ENCODE assay signal across 13 mouse cellular contexts in the genomic region with DNA sequence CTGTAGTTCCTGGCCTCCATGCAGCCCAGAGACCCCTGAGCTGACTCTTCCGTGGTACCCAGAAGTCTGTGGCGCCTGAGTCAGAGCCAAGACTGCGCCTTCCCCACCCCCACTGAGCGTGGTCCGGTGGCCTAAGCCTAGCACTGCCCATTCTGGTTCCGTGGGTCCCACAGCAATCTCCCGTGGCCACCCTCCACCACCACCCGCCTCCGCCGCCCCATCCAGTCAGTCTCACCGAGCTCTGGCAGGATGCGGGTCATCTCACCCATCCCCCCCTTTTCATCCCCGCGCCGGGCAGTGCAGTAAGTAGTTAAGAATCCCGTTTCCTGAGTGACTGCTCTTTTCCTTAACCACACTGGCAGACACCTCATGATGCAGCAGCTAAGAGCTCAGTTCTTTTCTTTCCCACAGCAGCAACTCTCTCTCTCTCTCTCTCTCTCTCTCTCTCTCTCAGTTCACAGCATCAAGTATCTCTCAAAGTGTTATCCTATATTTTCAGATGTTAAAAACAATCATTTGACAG. TPM values are rescaled to one million over a fixed set of nuclear protein-coding genes. Genes with fewer than 3 reads are reported as not detected.
DNase-seq lines count a peak whose midpoint lies in the region; ATAC-seq and TF ChIP-seq lines count a peak whose summit lies in the region.
"Had no signal": no experiment of that assay in that cellular context is flagged by ENCODE, and none has a peak within 500 bp of the region (broad histone marks: within the 10 kb centered on the region; RNA-seq: fewer than 3 reads in every experiment).

No protein-coding gene starts in this region.

- H3K27ac ChIP-seq in heart, embryonic 15.5 days = no peak overlapping the region
- no peak overlapping the region for H3K27ac ChIP-seq in midbrain, embryonic 11.5 days (ENCODE audit: low read depth, low read length)
- no peak overlapping the region for H3K27ac ChIP-seq in midbrain, embryonic 10.5 days (replicated peaks)
- no peak overlapping the region for H3K27ac ChIP-seq in hindbrain, postnatal 0 days
- H3K27ac ChIP-seq in stomach, postnatal 0 days (replicated peaks) = no peak overlapping the region
- H3K27ac ChIP-seq: left cerebral cortex, adult 2 months had no signal

- H3K4me2 ChIP-seq in heart, embryonic 15.5 days = no peak overlapping the region
- no peak overlapping the region for H3K4me2 ChIP-seq in midbrain, embryonic 11.5 days
- H3K4me2 ChIP-seq in hindbrain, postnatal 0 days (ENCODE audit: low read depth, low read length) = no peak overlapping the region
- H3K4me2 ChIP-seq in stomach, postnatal 0 days (replicated peaks; ENCODE audit: low read depth) = no peak overlapping the region

- no peak for TF ChIP-seq CTCF in hindbrain, postnatal 0 days (IDR thresholded peaks at IDR 0.05; ENCODE audit: low read depth)
- TF ChIP-seq CTCF in stomach, postnatal 0 days (IDR thresholded peaks at IDR 0.05; ENCODE audit: low read depth) = no peak

- H3K27me3 ChIP-seq in heart, embryonic 15.5 days = no peaks in the 10 kb centered on the region
- no peaks in the 10 kb centered on the region for H3K27me3 ChIP-seq in midbrain, embryonic 11.5 days (ENCODE audit: control insufficient read depth, insufficient read depth, low read length)
- no peaks in the 10 kb centered on the region for H3K27me3 ChIP-seq in midbrain, embryonic 10.5 days (ENCODE audit: low read depth, poor library complexity, severe bottlenecking)
- H3K27me3 ChIP-seq in hindbrain, postnatal 0 days (ENCODE audit: insufficient read depth, low read length) = no peaks in the 10 kb centered on the region
- no peaks in the 10 kb centered on the region for H3K27me3 ChIP-seq in stomach, postnatal 0 days (ENCODE audit: control insufficient read depth, insufficient read depth, low read length)
- H3K27me3 ChIP-seq: CH12.LX had no signal

- no peaks in the 10 kb centered on the region for H3K36me3 ChIP-seq in heart, embryonic 15.5 days
- H3K36me3 ChIP-seq in midbrain, embryonic 11.5 days (ENCODE audit: control insufficient read depth, insufficient read depth, low read length) = no peaks in the 10 kb centered on the region; the same call in 1 of the 2 replicates
- H3K36me3 ChIP-seq in midbrain, embryonic 10.5 days = peaks cover 49% of the 10 kb centered on the region
- H3K36me3 ChIP-seq in hindbrain, postnatal 0 days (ENCODE audit: insufficient read depth, low read length) = no peaks in the 10 kb centered on the region
- no peaks in the 10 kb centered on the region for H3K36me3 ChIP-seq in stomach, postnatal 0 days (ENCODE audit: control insufficient read depth, insufficient read depth, low read length)

- H3K4me1 ChIP-seq in heart, embryonic 15.5 days (replicated peaks) = peaks cover 17% of the 10 kb centered on the region
- no peaks in the 10 kb centered on the region for H3K4me1 ChIP-seq in midbrain, embryonic 11.5 days (ENCODE audit: control insufficient read depth, insufficient read depth, low read length)
- H3K4me1 ChIP-seq in midbrain, embryonic 10.5 days = no peaks in the 10 kb centered on the region
- H3K4me1 ChIP-seq in hindbrain, postnatal 0 days (ENCODE audit: insufficient read depth, low read length) = no peaks in the 10 kb centered on the region
- no peaks in the 10 kb centered on the region for H3K4me1 ChIP-seq in stomach, postnatal 0 days (replicated peaks; ENCODE audit: control insufficient read depth, insufficient read depth)

- no peak for TF ChIP-seq EP300 in stomach, postnatal 0 days (optimal IDR thresholded peaks at IDR 0.05)

- H3K9ac ChIP-seq in heart, embryonic 15.5 days = no peak overlapping the region
- H3K9ac ChIP-seq in midbrain, embryonic 11.5 days (ENCODE audit: low read length) = no peak overlapping the region
- H3K9ac ChIP-seq in hindbrain, postnatal 0 days (replicated peaks; ENCODE audit: low read length) = no peak overlapping the region
- no peak overlapping the region for H3K9ac ChIP-seq in stomach, postnatal 0 days (ENCODE audit: low read length)

- DNase-seq in heart, adult 18-20 months = no peak
- DNase-seq in midbrain, embryonic 11.5 days (ENCODE audit: low spot score, missing footprints) = no peak
- no peak for DNase-seq in midbrain, embryonic 10.5 days (ENCODE audit: low spot score)
- DNase-seq in hindbrain, postnatal 0 days (ENCODE audit: low spot score) = no peak
- no peak for DNase-seq in stomach, postnatal 0 days (ENCODE audit: low spot score)
- no peak for DNase-seq in adrenal gland, adult 18-20 months (ENCODE audit: low spot score in 2 of 2)
- no peak for DNase-seq in adrenal gland, postnatal 14 days
- DNase-seq: adrenal gland, adult 2 months; kidney, postnatal 36 days; lung, postnatal 14 days had no signal

- H3K9me3 ChIP-seq in heart, embryonic 15.5 days (replicated peaks) = no peaks in the 10 kb centered on the region
- H3K9me3 ChIP-seq in midbrain, embryonic 11.5 days (ENCODE audit: control insufficient read depth, low read length) = no peaks in the 10 kb centered on the region; the same call in 1 of the 2 replicates
- H3K9me3 ChIP-seq in midbrain, embryonic 10.5 days (replicated peaks) = peaks cover 17% of the 10 kb centered on the region
- no peaks in the 10 kb centered on the region for H3K9me3 ChIP-seq in hindbrain, postnatal 0 days (ENCODE audit: low read length)
- H3K9me3 ChIP-seq in stomach, postnatal 0 days (ENCODE audit: control insufficient read depth, low read length) = no peaks in the 10 kb centered on the region

- 69% methylated on average over 16 of the region's 16 CpGs for WGBS in heart, embryonic 15.5 days
- 82% methylated on average over 16 of the region's 16 CpGs for WGBS in midbrain, embryonic 11.5 days
- 84% methylated on average over 16 of the region's 16 CpGs for WGBS in midbrain, embryonic 10.5 days
- 82% methylated on average over 16 of the region's 16 CpGs for WGBS in hindbrain, postnatal 0 days
- WGBS in stomach, postnatal 0 days = 86% methylated on average over 16 of the region's 16 CpGs

- peak; percentile 47; the same call in 1 of the 2 replicates for ATAC-seq in heart, embryonic 15.5 days (replicated peaks; ENCODE audit: insufficient number of reproducible peaks, insufficient read depth, low FRiP score, low read depth)
- ATAC-seq in midbrain, embryonic 11.5 days (ENCODE audit: low FRiP score) = 0 out of 2 replicates have a peak, but pooled peaks have one; percentile 33
- peak; percentile 35; the same call in 1 of the 2 replicates for ATAC-seq in hindbrain, postnatal 0 days
- 0 out of 2 replicates have a peak, but pooled peaks have one; percentile 32 for ATAC-seq in stomach, postnatal 0 days (ENCODE audit: low FRiP score, low TSS enrichment)

- H3K4me3 ChIP-seq in heart, embryonic 15.5 days = no peak overlapping the region
- no peak overlapping the region for H3K4me3 ChIP-seq in midbrain, embryonic 11.5 days (ENCODE audit: low read depth, low read length)
- no peak overlapping the region for H3K4me3 ChIP-seq in midbrain, embryonic 10.5 days
- H3K4me3 ChIP-seq in hindbrain, postnatal 0 days (ENCODE audit: low read length) = no peak overlapping the region
- H3K4me3 ChIP-seq in stomach, postnatal 0 days (ENCODE audit: low read depth, low read length) = no peak overlapping the region
- H3K4me3 ChIP-seq: left cerebral cortex, adult 2 months had no signal

RNA-seq across cellular contexts. Expression of a gene that starts 22.6 kb away (rescaled TPM):
- polyA plus RNA-seq in heart, embryonic 15.5 days (2015; fragmentation: Nextera tagmentation; extraction: Ambion mirVana) = 59.8 and 64.1 TPM in 2 replicates
- total RNA-seq in heart, adult 18-20 months (2021) = 10 to 100 TPM; 57.4 to 63.2 TPM
- polyA plus RNA-seq in midbrain, embryonic 11.5 days (2014; fragmentation: Nextera tagmentation; extraction: Ambion mirVana) = 85.9 and 90.2 TPM in 2 replicates
- 92.2 and 99.8 TPM in 2 replicates for polyA plus RNA-seq in midbrain, embryonic 10.5 days (2016; fragmentation: Nextera tagmentation; extraction: Ambion mirVana)
- total RNA-seq in hindbrain, postnatal 0 days (2014; rRNA removed) = 51.9 and 60.2 TPM in 2 replicates
- polyA plus RNA-seq in hindbrain, postnatal 0 days (2015; fragmentation: Nextera tagmentation; extraction: Ambion mirVana) = 46.3 and 46.4 TPM in 2 replicates
- 61.5 and 63.0 TPM in 2 replicates for polyA plus RNA-seq in stomach, postnatal 0 days (2015; fragmentation: Nextera tagmentation; extraction: Ambion mirVana)
- 100 to 1,000 TPM in 1 of 2 experiments, 10 to 100 TPM in 1; 76.5 to 101 TPM for total RNA-seq in adrenal gland, adult 18-20 months (2021)
- 88.5 and 102 TPM in 2 replicates for total RNA-seq in adrenal gland, postnatal 14 days (2021)

RNA-seq across cellular contexts. Expression of a gene that starts 51.0 kb away (rescaled TPM):
- polyA plus RNA-seq in heart, embryonic 15.5 days (2015; fragmentation: Nextera tagmentation; extraction: Ambion mirVana) = 156 and 195 TPM in 2 replicates
- total RNA-seq in heart, adult 18-20 months (2021) = 10 to 100 TPM; 36.5 to 48.4 TPM
- polyA plus RNA-seq in midbrain, embryonic 11.5 days (2014; fragmentation: Nextera tagmentation; extraction: Ambion mirVana) = 276 and 277 TPM in 2 replicates
- polyA plus RNA-seq in midbrain, embryonic 10.5 days (2016; fragmentation: Nextera tagmentation; extraction: Ambion mirVana) = 279 and 306 TPM in 2 replicates
- 42.5 and 49.9 TPM in 2 replicates for total RNA-seq in hindbrain, postnatal 0 days (2014; rRNA removed)
- 253 and 256 TPM in 2 replicates for polyA plus RNA-seq in hindbrain, postnatal 0 days (2015; fragmentation: Nextera tagmentation; extraction: Ambion mirVana)
- 190 and 193 TPM in 2 replicates for polyA plus RNA-seq in stomach, postnatal 0 days (2015; fragmentation: Nextera tagmentation; extraction: Ambion mirVana)
- total RNA-seq in adrenal gland, adult 18-20 months (2021) = 10 to 100 TPM; 70.1 to 77.2 TPM
- total RNA-seq in adrenal gland, postnatal 14 days (2021) = 89.7 and 95.2 TPM in 2 replicates
